Mouse (Mus musculus) ovary, adult 10 weeks (tissue): ENCODE measurements around the gene Lzts3. TPM values are rescaled to one million over a fixed set of nuclear protein-coding genes. Genes with fewer than 3 reads are reported as not detected.

Source experiments
- polyA plus RNA-seq: library from polyadenylated mRNA; stranded (reverse); fragments of 350-450 nt; fragmentation: Illumina TruSeq; extraction: RNeasy Lipid Tissue Mini Kit (QIAGEN cat#74804); gene quantifications from one replicate; pipeline ENCODE4 v1.2.3, GENCODE M21; 2014

Gene Lzts3
- 1.4 TPM for polyA plus RNA-seq

DNA sequence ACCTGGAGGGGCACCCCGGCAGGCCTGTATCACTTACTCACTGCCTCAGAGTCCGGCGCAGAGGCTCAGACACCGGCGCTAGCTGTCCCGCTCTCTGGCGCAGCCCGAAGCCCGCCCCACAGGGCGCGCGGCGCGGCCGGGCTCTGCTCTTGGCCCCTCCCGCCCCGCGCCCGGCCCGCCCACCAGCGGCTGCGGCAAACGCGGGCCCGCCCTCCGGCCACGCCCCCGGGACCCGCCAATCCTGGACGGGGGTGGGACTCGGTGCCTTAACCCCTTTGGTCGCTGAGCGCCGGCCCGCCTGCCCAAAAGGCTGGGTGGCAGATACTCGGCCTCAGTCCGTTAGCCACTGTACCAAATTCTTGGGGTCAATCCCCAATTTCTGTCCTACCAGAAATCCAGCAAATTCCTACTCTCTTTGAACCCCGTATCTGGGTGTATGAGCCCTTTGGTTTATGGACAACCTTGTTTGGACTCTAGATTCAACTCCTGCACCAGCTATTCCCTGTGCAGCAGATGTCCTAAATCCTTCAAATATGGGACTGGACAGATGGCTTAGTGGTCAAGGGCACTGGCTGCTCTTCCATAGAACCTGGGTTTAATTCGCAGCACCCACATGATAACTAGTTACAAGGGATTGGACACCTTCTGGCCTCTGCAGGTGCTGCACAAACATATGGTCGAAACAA, at the start of gene Lzts3:
Gene Lzts3 (minus strand): TSS at position 120 of the 686 bp plus-strand sequence.

DNA sequence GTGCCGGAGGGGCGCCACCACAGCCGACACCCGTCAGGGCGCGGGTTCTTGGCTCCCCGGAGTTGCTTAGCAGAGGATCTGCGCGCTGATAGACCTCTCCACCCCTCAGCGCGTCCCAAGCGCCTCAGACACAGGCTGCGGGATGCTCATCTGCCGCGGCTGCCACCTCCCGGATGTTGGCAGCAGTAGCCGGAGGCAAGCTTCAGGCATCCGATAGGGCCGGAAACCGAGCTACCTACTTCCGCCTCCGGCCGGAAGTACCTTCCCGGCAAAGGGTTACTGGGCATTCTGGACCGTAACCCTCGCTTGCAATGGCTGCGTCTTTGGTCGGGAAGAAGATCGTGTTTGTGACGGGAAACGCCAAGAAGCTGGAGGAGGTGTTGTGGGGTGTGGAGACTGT, 25.0 kb upstream of the Lzts3 start, which contains the start of gene Itpa:
Gene Itpa (plus strand): TSS at position 52 of the 400 bp plus-strand sequence.

DNA sequence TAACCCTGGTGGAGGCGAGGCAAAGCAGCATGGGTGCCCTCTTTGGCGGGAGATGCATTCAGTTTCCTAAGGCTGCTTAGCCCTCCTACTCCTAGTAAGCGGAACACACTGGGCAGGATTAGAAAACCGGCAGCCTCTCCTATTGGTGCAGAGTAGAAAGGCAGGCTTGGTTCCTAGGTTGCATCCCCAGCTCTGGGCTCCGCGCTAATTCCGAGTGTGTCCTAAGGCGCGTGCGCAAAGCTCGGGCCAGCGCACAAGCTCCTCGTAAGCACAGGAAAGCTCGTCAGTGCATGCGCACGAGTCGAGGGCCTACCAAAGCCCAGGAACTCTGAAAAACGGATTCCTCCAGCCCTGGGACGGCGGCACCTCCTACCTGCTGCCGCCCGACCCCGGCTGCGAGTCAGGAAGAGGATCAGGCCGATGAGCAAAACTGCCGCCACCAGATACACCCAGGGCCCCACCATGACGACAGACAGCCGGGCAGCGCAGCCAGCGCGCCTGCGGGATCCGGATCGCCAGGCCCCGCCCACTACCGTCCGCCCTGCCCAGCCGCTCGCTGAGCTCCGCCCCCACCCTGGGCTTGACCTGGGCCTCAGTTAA, 21.6 kb upstream of the Lzts3 start, which contains the start of gene Ddrgk1:
Gene Ddrgk1 (minus strand): TSS at position 558 of the 600 bp plus-strand sequence.

DNA sequence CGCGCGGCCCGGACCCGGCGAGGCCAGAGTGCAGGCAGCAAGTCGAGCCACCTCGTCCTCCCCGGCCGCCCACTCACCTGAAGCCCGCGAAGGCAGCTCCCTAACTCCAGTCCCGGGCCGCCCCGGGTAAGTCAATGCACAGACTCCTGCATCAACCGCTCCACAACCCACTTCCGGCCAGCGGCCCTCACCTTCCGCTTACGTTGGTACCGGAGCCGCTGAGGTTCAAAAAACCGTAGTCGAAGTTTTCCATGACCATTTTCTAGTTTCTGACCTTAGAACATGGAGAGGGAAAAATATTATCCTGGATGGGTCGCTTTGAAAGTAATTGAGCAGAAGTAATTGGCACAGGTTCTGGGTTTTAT, 12.8 kb downstream of the Lzts3 start, which contains the start of the genes Fastkd5 and Ubox5:
Gene Fastkd5 (minus strand): TSS at position 189 of the 365 bp plus-strand sequence.
Gene Ubox5 (minus strand): TSS at position 200 of the 365 bp plus-strand sequence.

Other genes with a start within 250 kb of the Lzts3 start
- gene Cpxm1, start 245.2 kb downstream of the Lzts3 start, polyA plus RNA-seq: 2.6 TPM
- gene Gm28372, start 237.6 kb downstream of the Lzts3 start, polyA plus RNA-seq: not detected
- not detected for gene 1700020A23Rik, start 237.5 kb downstream of the Lzts3 start, polyA plus RNA-seq
- not detected for gene Tmem239, start 236.3 kb downstream of the Lzts3 start, polyA plus RNA-seq
- 15.9 TPM for gene Vps16, start 218.5 kb downstream of the Lzts3 start, polyA plus RNA-seq
- gene Pced1a, start 218.1 kb downstream of the Lzts3 start, polyA plus RNA-seq: 5.3 TPM
- 185 TPM for gene Ptpra, start 192.5 kb downstream of the Lzts3 start, polyA plus RNA-seq
- gene Mrps26, start 79.1 kb downstream of the Lzts3 start, polyA plus RNA-seq: 1.1 TPM
- gene Oxt, start 66.6 kb downstream of the Lzts3 start, polyA plus RNA-seq: not detected
- gene Avp, start 60.2 kb downstream of the Lzts3 start, polyA plus RNA-seq: not detected
- gene Fastkd5, start 12.8 kb downstream of the Lzts3 start, polyA plus RNA-seq: 28.9 TPM
- 7.9 TPM for gene Ubox5, start 12.8 kb downstream of the Lzts3 start, polyA plus RNA-seq
- gene Ddrgk1, start 21.9 kb upstream of the Lzts3 start, polyA plus RNA-seq: 6.7 TPM
- 42.6 TPM for gene Itpa, start 24.8 kb upstream of the Lzts3 start, polyA plus RNA-seq
- gene Slc4a11, start 54.7 kb upstream of the Lzts3 start, polyA plus RNA-seq: 0.46 TPM